Mouse (Mus musculus) brain, embryonic 14.5 days (tissue): ENCODE results near the gene Rgl1. TPM values are rescaled to one million over a fixed set of nuclear protein-coding genes. Genes with fewer than 3 reads are reported as not detected.

Source experiments
- DNase-seq: peaks from one replicate; pipeline ENCODE4 v3.0.0-alpha.2; 2011; ENCODE audit warnings: low read depth
- CTCF ChIP-seq: fragments of 200-500 bp; IDR thresholded peaks from 2 replicates; pipeline ENCODE4 v1.5.1; 2012; ENCODE audit warnings: inconsistent platforms, mild to moderate bottlenecking, moderate library complexity, borderline replicate concordance; ENCODE audit not compliant: insufficient read depth, insufficient read length; ENCODE audit errors: extremely low read depth
- POLR2A ChIP-seq: fragments of 200-500 bp; IDR thresholded peaks from 2 replicates; pipeline ENCODE4 v1.6.1; 2012; ENCODE audit warnings: mild to moderate bottlenecking, inconsistent platforms, borderline replicate concordance; ENCODE audit not compliant: poor library complexity, insufficient read depth, insufficient read length, severe bottlenecking; ENCODE audit errors: extremely low read depth
- polyA plus RNA-seq: library from polyadenylated mRNA; depleted of rRNA; stranded (reverse); fragments of >200 nt; gene quantifications from 2 replicates; pipeline ENCODE4 v1.2.3, GENCODE M21; 2012

Rgl1 gene
- polyA plus RNA-seq, 1 experiment, result 14.1 TPM

DNA sequence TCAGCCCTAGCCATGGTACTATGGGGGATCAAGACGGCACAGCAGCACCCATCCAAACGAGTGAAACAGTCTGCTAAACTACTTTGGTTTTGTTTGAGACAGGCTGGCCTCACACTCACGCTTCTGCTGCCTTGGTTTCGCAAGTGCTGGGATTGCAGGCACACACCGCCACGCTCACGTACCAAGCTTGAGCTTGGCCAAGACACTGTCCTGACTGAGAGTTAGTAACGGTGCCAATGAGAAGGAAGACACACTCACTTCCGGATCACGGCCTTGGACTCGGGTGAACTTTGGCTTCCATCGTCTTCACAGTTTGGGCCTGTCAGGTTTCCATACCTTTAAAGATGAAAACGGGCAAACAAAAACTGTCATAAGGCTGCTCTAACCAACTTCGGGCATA lies 194.8 kb downstream of the Rgl1 start:
- DNase-seq, result no peak
- TF ChIP-seq POLR2A (no peak), CTCF (no peak)

DNA sequence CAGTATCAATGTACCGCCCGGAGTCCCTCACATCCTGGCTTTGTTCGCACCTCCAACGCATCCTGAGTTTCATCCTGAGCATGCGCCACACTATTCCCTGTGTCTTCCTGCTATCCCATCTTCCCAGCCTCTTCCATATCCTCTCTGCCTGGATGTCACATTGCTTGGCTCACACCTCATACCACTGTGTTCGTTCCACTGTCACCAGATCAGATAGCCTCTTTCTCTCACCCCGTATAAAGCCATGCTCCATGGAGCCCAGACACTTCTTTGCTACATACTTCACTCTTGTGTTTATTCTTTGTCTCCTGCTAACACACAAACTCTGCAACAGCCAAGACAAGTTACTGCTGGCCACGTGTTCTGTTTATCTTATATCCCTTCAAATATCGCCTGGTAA lies 195.5 kb downstream of the Rgl1 start:
- DNase-seq, result no peak
- no peak for TF ChIP-seq CTCF
- no peak for TF ChIP-seq POLR2A

DNA sequence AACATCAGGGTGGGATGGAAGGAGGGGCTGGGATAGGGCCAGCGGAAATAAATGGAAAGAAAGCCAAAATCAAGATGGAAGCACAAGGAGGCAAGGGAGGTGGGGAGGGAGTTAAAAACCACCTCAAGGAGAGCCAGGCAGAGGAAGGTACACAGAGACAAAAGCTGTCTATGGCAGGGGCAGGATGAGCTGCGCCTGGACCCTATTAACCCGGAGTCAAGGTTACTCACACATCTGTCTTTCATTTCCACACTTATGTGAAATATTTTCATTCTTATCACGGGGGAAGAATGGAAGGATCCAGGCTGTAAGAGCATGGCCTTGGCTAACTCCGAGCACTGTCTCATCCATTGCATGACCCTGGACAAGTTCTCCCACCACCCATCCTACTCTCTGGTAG lies 202.9 kb downstream of the Rgl1 start:
- no peak for DNase-seq
- TF ChIP-seq CTCF (no peak), POLR2A (no peak)

DNA sequence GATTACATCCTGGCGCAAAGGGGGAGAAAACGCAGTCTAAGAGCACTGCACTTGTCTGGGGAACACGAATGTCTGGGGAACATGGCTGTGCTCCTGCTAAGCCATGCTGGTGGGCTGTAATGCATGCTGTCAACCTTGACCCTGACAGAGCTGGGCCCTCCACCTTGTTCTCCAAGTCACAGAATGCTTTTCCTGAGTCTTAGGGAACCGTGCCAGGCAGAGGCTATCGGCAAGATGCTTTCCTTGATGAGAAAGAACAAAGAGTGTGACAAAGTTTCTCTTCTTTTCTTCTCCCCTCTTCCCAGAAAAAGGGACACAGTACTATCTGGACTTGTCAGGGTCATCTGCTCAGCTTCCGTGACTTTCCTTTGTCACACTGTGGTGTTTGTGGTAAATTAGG lies 203.3 kb downstream of the Rgl1 start:
- TF ChIP-seq POLR2A (no peak), CTCF (no peak)
- DNase-seq, result no peak

DNA sequence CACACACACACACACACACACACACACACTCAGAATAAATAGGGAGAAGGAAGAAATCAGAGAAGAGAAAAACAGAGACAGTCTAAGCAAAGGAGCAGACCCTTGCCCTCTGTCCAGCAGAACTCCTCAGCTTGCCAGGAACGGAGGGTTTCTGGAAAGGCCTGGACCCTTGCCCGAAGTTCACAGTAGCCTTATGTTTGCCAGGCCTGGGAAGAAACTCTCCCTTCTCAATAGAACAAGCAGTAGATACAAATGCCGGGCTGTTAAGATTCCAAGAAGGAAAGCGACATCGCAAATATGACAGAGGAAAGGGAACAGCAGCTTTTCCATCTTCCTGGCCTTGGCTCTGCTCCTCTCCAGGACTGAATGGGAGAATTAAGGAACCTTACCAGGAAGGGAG lies 205.7 kb downstream of the Rgl1 start:
- TF ChIP-seq POLR2A, result no peak
- no peak for TF ChIP-seq CTCF
- peak; percentile 80 for DNase-seq

DNA sequence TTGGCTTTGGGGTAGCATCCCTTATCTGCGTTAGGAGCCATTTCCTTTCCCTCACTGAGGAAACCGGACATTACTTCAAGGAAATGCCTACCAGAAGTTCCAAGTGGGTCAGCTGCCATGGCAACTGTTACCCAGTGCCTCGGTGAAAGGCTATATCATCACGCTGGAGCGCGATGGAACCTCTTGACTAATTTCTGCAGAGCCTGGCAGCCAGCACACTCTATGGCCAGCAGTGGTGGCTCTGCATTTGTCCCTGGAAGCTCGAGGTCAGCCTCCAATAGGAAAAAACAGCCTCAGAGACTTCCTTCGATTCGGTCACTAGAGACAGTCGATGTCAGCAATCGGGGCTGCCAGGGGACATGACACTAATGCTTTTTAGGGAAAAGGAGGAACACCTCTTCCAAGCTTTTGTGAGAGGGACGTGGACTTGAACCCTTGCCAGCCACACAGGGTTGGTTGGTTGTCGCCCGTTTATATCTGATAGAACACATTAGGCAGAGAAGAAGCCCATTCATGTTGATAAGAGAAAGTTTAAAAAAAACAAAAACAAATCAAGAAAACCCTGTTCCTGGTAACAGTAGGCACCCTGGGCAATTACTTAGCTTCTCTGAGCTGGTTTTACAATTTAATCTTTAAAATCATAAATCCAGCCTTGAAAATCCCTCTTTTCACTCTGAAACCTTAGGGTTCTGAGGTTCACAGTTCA lies 209.4 kb downstream of the Rgl1 start:
- DNase-seq, result peak; percentile 83
- TF ChIP-seq POLR2A (no peak), CTCF (no peak)

DNA sequence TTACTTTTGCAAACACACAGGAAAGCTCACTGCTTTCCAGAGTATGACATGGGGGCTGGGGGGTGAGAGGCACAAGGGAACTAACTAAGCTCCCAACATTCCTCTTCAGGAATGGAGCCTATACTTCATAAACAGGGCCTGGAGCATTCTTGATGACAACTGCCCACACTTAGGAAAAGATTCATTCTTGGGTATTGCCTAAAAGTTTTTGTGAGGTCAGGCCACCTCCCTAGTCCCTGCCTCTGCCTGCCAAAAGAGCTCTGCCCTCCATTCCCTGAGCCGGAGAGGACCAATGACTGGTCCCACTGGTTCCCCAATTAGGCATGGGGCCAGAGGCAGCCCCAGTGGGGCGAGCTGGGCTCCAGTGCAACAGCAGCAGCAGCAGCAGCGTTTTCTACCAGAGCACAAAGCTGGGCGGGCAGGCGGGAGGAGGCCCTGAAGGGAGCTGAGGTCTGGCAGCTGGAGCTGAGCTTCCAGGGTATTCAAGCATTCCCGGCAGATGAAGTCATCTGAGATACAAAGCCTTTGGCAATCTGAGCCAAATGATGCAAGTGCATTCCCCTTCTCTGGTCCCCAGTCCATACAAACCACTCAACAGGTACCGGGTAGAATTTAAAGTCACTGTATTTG lies 210.1 kb downstream of the Rgl1 start:
- peak; percentile 96 for DNase-seq
- TF ChIP-seq POLR2A (no peak), CTCF (no peak)

DNA sequence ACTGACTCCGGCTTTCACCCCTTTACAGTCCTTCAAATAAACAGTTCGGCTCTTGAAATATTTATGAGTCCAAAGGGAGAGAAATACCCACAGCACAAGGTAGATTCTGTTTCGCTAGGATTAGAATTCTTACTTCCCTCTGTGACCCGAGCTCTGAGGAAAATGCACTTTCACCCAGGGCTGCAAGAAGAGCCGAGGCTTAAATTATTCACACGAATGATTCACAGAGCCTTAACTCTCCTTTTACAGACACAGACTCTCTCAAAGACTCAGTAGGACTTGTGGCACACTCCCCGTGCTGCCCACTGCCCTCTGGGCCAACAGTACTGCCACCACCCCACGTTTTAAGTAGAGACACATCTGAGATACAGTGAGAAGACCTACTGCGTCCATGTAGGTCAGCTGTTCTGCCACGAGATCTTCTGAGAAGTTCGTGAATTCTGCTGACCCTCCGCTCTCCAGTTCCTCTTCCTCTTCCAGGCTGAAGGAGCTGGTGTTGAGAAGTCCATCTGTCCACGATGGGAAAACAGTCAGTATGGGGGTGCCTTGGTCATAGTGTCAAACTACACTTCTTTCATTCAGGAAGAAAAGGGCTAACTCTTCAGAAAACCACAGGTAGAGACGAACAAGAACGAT lies 212.1 kb downstream of the Rgl1 start:
- DNase-seq, result no peak
- TF ChIP-seq POLR2A, result no peak
- no peak for TF ChIP-seq CTCF

DNA sequence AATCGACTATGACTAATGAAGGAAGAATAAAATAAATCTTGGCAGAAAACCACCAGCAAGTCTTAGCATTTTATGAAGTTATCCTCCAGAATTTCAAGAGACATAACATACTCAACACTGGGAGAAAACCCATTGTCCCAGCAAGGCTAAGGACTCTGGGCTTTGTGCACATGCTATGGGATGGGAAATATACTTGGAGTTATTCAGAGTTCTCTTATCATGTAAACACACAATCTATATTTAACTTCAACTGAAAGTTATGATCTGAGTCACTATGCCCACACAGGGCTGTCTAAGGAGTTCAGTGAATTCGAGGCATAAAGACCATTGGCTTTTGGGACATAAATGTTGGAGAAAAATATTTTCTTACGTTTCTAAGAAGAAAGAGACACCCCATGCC lies 215.2 kb downstream of the Rgl1 start:
- DNase-seq, result no peak
- no peak for TF ChIP-seq CTCF
- TF ChIP-seq POLR2A, result no peak

DNA sequence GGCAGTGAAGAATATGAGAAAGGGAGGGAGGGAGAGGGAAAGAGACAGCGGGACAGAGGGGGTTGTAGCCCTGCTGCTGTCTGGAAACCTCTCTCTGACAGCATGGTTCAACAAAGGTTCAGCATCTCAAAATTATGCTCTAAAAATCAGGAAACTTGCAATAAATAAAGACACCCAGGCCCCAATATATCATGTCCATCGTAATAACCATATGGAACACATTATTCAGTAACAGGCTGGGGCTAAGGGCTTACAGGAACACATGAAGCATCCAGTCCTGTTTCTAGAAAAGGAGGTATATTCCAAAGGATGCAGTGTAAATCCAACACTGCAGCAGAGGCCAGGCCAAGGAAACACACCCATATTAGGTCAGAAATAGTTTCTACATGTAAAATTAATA lies 215.6 kb downstream of the Rgl1 start:
- TF ChIP-seq CTCF (no peak), POLR2A (no peak)
- DNase-seq, result no peak

DNA sequence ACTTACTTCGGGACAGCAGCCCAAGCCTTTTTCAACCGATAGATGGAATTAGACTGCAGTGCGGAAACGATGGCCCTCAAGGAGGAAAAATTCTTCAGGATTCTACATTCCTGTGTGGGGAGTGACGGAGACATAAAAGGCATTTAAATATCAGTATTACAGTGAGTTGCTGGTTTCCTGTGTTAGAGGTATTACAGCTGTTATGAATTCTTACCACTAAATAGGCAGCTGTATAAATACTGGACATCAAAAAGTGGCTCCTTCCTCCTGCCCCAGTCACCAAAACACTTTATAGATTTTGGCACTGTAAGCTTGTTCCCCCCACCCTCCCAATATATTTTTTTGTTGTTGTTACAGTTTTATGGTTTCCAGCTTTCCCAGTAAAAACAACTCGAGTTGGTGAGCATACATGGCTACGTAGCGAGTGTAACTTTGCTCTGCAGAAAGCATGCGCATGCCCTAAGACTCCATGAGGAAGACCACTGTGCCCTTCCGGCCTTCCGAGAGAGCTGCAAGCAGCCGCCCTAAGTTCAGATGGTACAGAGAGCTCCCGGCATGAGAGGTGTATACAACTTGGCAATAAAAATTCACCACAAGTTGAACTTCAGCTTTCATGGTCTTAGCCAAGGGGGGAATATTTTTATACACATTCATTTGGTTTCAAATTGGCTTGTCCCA lies 217.0 kb downstream of the Rgl1 start:
- DNase-seq, result no peak
- TF ChIP-seq CTCF, result no peak
- TF ChIP-seq POLR2A, result no peak
